Mouse (Mus musculus): ENCODE data around the gene Zbtb24.

DNA sequence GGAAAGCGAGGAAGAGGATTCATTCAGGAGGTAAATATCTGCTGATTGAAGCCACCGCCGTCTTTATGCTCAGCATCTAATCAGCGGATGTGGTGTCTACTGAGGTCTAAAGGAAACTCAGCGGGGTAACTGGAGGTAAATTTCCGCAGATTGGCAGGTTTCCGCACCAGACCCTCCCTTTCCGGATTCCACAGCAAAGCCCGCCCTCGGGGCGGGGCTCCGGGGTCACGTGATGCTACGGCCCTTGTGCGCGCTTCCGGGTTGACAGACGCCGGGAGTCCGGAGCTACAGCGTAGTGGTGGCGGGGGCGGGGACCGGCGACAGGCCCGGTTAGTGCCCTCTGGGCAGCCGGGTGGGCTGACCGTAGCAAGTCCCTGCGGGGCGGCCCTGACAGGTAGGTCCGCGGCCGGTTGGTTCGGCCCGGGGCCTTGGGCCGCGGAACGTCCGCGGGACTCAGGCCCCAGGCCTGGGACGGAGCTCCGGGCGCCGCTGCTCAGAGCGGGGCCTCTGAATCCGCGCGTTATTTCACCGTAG is at the start of gene Zbtb24:
- TF ChIP-seq CTCF (IDR thresholded peaks at IDR 0.05; ENCODE audit: borderline replicate concordance, extremely low read depth, insufficient read depth, insufficient read length) = no peak
- TF ChIP-seq POLR2A (IDR thresholded peaks at IDR 0.05; ENCODE audit: borderline replicate concordance, extremely low read depth, insufficient read depth, insufficient read length, poor library complexity, severe bottlenecking) = peak; percentile 71
